Mouse (Mus musculus): Measurements from ENCODE around the gene 4932429P05Rik. TPM values are rescaled to one million over a fixed set of nuclear protein-coding genes. Genes with fewer than 3 reads are reported as not detected.

The 4932429P05Rik gene
- not detected for polyA plus RNA-seq (2012; fragmentation: generic; extraction: Trizol)

- Histone ChIP-seq H3K4me2 (ENCODE audit: low read depth) (no peak within 1 kb of the TSS), H3K27me3 (ENCODE audit: control insufficient read depth, insufficient read depth, insufficient read length) (no peaks in the 10 kb centered on the region), H3K79me2 (ENCODE audit: control insufficient read depth, insufficient read depth) (no peaks in the 10 kb centered on the region), H3K4me3 (no peak within 1 kb of the TSS), H3K36me3 (ENCODE audit: control insufficient read depth, insufficient read depth) (no peaks in the 10 kb centered on the region), H3ac (ENCODE audit: control insufficient read depth, insufficient read length) (no peak within 1 kb of the TSS)
- TF ChIP-seq SRF (IDR thresholded peaks at IDR 0.05; ENCODE audit: control insufficient read depth, insufficient read length, low read depth), result no peak
These were observed at the start of gene 4932429P05Rik for GRCm38 (mm10) chrX:89751968-89752367. 4932429P05Rik (plus strand) TSS chrX:89752268.

Other genes starting within 250 kb of the 4932429P05Rik start
- gene 4930415L06Rik, start 180.6 kb downstream of the 4932429P05Rik start, polyA plus RNA-seq (2012; fragmentation: generic; extraction: Trizol), result not detected